Mouse (Mus musculus): Measurements from ENCODE around the gene Psmd9.

GRCm38 (mm10) chr5:123160341-123160740 is 8.9 kb upstream of the Psmd9 start:
- no peak for TF ChIP-seq POLR2A (IDR thresholded peaks at IDR 0.05; ENCODE audit: control insufficient read depth, low read depth, low read length)
- TF ChIP-seq CTCF (IDR thresholded peaks at IDR 0.05; ENCODE audit: control insufficient read depth, insufficient read depth, insufficient replicate concordance, low read depth, low read length): no peak

Data from testis, adult 2 months (tissue).